Mouse (Mus musculus) urinary bladder, adult 2 months (tissue): ENCODE results near the gene Fth1. TPM values are rescaled to one million over a fixed set of nuclear protein-coding genes. Genes with fewer than 3 reads are reported as not detected.
"Not testable (repeated sequence)": the region's sequence is repeated elsewhere in the genome, so short reads cannot be mapped to it uniquely, and the experiment has no call there.

Experiments
- DNase-seq: peaks from one replicate; pipeline ENCODE4 v3.0.0; 2022; ENCODE audit warnings: low spot score
- polyA plus RNA-seq: library from polyadenylated mRNA; depleted of rRNA; stranded (reverse); fragments of >200 nt; gene quantifications from 2 replicates; pipeline ENCODE4 v1.2.3, GENCODE M21; 2012; rRNA removed

The Fth1 gene
- 2,402 and 3,491 TPM in 2 replicates for polyA plus RNA-seq

DNA sequence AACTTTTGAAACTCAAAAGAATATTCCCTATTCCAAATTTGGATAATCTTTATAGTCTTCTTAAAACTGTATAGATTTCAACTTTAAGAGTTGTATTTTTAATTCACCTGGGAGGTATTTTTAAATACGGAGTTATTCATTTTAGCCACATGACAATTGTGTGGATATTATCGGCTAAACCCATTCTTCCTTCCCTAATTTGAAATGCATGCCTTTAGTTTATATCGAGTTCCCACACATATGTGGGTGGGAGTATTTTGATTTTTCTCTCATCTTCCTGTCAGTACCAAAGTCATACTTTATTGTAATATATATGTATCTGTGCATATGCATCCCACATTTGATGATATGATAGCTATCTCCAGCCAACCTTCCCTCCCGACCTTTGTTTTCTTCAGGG, at the start of gene Fth1:
Gene Fth1 (plus strand): TSS at position 341 of the 400 bp plus-strand sequence.
- no peak for DNase-seq

DNA sequence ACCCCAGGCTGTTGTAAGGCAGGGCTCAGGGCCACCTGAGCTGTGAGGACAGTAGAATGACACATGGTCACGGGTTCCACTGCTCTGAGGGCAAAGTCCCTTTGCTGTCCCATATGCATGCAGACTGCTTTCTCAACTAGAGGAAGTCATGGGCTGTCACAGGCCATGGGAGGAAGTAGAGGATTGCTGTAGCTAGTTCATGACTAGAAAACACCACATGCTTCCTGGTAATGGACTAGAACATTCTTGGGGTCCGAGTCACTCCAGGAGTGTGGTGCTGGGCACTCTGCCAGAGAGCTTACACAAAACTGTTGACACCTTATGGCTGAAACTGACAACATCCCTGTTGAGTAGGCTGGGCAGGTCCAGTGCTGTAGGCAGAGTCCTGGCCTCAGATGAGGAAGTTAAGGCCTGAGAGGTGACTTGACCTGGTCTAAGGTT, 49.2 kb upstream of the Fth1 start:
- DNase-seq: not testable (repeated sequence)

DNA sequence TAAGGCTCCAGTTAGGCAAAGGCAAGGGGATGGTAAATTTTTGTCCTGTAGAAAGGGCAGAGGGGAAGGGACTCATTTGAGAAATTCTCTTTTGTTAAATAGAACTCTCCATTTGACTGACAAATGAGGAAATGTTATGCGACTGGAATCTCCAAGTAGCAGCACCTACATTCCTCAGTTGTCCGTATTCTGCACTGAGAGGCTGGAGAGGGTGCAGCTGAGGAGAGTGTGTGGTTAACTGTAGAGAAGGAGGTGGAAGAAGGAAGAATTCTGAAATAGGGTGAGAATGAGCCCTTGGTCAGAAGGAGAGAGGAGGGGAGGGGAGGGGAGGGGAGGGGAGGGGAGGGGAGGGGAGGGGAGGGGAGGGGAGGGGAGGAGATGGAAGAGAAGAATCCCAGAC, 46.5 kb upstream of the Fth1 start:
- DNase-seq: no peak

DNA sequence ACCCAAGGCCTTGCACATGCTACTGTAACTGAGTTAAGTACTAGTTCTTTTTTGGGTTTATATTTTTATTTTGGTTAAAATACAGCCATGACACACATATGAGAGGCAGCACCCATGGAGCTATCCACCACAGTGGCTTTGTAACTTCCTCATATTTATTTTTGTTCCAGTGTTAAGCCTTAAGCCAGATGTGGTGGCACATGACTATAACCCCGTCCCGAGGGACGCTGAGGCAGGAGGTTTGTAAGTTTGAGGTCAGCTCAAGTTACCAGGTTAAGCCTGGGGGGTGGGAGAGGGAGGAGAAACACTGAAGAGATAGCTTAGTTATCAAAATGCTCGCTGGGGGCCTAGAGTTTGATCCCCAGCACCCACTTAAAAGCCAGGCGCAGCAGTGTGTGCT, 43.8 kb upstream of the Fth1 start:
- no peak for DNase-seq

DNA sequence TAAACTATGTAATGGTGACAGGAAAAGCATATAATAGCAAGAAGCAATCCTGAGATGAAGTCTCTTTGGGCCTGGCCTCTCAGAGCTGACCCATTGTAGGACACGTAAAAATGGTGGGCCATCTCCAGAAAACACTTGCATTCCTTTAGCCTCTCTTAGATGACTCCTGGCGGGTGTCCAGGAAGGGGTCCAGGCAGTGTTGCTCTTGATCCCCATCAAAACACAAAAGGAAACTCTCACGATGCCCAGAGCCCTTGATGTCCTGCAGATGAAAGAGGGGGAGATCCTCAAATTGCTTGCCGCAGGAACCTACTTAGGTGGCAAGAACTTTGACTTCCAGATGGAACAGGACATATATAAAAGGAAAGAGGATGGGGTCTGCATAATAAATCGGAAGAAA, 43.0 kb upstream of the Fth1 start:
- DNase-seq: no peak

DNA sequence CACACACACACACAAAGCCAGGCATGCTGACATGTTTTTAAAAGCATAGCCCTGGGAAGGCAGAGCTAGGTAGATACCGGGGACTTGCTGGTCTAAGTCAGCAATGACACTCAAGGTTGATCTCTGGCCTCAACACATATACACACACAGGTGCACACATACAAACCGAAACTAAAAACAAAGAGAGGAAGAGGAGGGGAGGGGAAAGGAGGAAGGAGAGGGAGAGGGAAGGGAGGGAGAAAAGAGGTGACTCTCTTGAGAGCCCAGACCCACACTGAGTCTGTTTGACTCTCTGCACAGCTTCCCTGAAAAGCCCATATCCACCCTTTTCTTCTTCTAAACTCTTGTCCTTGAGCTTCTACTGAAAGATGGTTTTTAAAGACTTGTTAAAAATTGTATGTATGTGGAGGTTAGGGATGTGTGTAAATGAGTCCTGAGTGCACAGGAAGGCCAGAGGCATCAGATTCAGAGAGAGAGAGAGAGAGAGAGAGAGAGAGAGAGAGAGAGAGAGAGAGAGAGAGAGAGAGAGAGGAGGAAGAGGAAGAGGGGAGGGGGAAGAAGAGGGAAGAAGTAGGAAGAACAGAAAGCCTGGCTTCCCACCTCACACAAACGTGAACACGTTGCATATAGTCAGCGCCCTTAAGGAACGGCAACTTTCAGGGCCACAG, 42.1 kb upstream of the Fth1 start:
- DNase-seq: no peak

DNA sequence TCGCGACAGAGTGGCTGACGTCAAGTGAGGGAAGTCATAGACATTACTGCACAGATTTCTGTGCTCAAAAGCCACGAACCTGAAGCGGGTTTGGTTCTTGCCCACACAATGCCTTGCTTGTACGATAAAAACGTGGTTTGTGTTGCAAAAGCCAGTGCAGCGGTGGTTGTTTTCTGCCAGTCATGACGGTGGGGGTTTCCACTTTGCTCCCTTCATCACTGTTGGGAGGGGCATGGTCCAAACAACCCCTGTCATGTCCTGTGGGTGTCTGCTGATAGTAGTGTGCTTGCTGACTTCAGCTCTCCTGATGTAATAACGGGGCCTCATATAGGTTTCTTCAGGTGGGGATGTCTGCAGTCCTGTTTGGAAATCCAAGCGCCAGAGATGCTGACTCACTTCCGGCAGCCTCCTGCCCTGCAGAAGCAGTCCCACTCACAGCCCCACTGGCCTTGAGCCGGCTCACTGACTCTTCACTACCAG, 41.5 kb upstream of the Fth1 start:
- no peak for DNase-seq

DNA sequence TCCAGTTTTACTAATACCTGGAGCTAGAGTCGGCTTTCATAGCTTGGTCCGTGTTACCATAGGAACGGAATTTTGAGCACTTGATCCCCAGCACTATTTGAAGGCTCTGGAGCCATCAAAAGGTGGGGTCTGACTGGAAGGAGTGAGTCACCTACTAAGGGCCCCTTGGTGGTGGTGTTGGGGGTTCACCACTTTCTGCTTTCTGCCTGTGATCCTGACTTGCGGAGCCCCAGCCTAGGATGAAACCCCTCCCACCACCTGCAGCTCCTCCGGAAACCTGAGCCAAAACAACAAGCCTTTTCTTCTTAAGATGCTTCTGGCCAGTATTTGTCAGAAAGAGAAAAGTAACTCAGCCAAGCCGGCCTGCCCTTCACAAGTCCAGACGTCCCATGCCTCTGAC, 40.6 kb upstream of the Fth1 start:
- no peak for DNase-seq

DNA sequence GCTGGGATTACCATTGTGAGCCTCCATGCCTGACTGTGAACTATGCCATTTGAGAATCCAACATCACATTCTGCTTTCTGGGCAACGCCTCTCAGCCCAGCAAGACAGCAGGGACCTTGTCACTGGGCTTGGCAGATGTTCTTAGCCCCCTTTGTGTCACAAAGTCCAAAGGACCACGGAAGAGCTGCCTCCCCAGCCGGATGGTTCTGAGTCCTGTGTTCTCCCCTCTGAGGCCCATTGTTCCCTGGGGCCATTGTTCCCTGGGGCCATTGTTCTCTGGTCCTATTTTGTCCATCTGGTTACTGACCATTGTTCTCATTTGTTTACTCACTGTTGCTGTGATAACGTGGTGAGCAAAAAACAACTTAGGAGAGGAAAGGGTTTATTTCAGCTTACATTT, 39.5 kb upstream of the Fth1 start:
- DNase-seq: no peak

DNA sequence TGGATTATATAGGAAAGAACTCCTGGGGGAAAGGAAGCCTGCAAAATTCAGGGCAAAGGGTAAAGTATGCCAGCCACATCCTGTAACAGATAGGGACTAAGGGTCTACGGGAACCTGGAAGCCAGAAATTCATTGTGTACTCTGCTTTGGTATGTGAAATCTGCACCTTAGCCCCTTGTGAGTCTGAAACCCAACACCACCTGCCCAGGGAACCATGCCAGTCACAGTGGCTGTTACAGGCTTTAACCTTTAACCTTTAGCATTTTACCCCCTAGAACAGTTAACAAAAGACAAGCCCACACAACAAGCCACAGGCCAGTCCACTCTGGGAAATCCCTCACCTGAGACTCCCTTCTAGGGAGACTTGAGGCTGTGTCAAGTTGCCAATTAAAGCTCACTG, 38.6 kb upstream of the Fth1 start:
- DNase-seq: no peak

DNA sequence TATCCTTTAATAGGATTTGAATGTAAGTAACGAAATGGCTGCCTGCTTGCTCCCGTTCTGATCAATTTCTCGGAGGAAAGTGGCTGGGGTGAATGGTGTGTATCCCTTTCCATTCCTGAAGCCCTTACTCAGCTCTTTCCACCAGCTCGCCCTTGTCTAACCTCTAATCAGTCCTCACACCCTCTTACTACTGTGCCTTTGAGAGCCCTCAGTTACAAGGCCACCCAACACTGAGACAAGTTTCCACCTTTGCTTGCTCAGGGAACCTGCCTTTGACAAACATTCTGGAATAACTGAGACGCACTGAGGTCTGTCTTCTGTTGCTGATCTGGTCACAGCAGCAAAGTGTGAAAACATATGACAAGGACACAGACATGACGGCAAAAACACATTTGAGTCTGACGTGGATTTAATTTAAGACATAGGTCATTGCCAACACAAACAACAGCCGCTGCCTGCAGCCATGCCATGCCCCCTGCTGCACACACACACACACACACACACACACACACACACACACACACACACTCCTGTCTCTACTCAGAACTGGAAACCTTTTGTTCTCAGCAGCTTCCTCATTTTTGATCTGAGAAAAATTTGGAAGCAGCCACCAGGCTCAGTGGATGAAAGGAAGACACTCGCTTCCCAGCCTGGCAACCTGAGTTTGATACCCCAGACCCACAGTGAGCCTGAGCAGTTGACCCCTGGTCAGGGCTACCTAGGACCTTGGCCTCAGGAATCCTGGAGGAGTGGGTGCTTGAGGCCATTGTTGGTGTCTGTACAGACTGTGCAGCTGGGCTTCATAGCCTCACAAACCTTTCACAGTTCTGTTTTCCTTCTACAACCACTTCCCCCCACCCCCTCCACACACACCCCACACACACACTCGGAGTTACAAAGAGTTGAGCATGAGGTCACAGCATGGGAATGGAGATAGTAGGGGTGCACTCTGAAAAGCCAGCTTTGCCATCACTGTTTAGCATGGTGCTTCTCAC, 37.6 kb upstream of the Fth1 start:
- no peak for DNase-seq

DNA sequence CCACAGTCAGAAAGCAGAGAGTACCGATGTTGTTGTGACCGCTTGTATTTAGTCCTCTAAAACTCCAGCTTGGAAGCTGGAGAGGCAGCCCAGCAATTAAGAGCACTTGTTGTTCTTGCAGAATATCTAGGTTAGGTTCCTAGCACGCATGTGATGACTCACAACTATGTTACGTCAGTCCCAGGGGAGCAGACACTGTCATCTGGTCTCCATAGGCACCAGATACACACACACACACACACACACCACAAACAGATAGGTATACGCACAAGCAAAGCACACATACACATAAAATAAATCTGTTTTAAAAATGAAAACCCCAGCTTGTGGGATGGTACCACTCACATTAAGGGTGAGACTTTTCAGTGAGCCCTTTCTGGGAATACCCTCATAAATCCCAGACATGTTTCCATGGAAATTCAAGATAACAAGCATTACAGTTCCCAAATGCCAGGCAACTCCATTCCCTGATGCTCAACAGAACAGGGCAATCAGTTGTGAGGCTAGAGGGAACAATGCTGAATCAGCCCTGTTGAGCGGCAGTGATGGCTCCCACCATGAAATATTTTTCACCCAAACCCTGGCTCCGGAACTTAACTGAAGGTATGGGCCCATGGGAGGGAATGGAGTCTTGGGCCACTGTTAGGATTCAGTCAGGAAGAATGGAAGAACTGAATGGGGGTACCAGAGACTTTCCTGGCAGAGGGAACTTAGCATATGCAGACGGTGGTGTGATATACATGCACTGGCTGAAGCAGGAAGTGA, 34.4 kb upstream of the Fth1 start:
- DNase-seq: no peak

DNA sequence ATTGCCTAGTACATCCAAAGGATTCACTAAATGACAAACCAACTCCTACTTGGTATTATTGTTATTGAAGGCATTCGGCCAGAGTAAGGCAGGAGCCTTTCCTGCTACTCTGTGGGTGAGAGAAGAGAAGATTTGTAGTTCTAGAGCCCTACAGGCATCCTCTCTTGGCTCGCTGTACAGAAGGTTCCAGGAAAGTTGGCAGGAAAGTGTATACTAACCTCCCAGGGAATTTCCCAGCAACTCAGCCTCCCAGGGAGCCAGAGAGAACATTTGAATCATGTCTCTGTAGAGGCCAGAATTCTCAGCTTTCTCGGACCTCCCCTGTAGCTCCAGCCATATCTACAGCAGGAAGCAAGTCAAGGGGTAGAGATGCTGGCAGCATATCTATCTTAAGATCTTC, 33.4 kb upstream of the Fth1 start:
- DNase-seq: no peak

DNA sequence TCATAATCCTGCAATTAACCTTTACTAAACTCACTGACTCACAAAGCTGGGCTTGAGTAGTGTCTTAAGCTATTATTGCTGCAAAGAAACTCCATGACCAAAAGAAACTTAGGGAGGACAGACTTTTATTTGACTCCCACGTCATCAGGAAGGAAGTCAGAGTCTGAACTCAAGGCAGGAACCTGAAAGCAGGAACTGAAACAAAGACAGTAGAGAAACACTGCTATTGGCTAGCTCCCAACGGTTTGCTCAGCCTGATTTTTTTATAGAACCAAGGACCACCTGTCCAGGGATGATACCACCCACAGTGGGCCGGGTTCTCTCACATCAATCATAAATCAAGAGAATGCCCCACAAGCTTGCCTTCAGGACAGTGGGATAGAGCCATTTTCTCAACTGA, 28.0 kb upstream of the Fth1 start:
- DNase-seq: no peak

DNA sequence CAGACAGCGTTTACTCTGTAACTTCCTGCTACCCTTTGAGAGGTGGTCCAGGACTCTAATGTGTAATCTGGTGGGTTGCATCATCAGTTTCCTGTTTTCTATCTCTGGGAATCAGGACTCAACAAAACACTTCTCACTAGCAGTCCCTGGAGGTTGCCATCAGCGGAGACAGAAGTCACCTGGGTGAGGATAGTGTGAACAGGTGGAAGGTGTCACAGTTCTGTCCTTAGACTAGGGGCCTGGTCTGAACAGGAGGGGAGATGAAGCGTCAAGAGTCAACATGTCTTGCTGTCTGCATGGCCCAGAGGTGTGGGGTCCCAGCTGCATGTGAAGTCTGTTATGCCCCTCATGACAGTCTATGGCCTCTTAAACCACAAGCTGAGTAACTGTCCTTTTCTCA, 27.5 kb upstream of the Fth1 start:
- DNase-seq: no peak

DNA sequence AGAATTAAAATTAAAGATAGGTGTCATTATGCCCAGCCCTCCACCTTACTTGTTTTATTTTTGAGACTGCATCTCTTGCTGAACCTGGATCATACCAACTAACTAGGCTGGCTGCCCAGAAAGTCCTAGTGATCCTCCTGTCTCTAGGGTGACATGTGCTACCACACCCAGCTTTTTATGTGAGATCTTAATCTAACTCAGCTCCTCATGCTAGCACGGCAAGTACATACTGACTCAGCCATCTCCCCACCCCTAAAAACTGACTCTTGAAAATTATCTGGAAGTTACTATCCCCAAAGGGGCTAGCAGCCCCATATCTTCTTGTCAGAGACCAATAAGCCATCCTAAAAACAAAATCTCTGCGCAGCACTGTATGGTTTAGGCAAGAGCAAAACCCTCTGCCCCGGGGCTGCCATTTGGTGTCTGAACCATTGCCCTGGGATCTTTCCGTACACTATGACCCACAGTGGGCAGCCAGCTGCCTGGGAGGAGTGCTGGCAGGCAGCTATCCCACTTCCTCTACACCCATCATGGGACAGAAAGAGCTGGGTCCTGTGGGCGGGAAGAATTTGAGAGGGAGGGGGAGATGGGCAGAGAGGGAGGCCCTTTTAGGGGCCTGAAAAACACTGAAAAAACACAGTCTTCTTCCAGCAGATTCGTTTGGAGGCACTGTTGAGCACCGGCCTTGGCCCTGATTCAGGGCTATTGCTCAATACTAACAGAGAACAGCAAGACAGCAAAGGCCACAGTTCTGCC, 26.2 kb upstream of the Fth1 start:
- peak; percentile 63 for DNase-seq

DNA sequence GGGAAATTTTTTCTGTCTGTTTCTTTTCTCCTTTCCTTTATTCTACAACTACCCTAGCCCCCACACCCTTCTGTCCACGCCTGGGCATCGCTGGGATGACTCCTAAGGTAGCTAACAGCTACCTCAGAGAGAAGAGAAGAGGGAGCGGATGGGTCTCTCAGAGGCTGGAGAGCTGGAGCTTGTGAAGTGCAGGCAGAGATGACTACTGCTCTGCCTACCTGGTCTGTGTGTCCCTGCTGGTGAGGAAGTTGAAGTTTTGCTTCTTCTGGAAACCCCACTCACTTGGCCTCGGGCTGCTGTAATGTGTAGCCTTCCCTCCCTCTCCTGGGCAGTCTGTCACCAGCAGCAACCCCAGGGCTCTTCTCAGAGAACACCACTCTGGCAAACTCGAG, 25.6 kb upstream of the Fth1 start:
- DNase-seq: no peak

DNA sequence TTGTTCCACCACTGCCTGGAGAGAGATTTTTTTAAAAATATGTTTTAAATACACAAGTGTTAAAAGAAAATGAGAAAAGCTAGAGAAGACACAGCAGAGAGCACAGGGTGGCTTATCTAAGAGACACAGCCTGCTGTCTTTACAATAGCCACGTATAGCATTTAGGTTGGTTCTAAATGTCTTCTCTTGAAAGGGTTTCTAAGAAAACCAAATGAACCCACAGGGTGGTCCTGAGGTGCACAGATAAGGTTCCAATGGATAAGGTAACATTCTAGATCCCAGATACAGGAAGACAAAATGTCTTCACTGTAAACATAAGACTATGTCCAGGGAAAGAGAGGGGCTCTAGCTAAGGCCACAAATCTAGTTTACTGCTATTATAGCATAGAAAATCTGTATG, 25.0 kb upstream of the Fth1 start:
- DNase-seq: no peak

DNA sequence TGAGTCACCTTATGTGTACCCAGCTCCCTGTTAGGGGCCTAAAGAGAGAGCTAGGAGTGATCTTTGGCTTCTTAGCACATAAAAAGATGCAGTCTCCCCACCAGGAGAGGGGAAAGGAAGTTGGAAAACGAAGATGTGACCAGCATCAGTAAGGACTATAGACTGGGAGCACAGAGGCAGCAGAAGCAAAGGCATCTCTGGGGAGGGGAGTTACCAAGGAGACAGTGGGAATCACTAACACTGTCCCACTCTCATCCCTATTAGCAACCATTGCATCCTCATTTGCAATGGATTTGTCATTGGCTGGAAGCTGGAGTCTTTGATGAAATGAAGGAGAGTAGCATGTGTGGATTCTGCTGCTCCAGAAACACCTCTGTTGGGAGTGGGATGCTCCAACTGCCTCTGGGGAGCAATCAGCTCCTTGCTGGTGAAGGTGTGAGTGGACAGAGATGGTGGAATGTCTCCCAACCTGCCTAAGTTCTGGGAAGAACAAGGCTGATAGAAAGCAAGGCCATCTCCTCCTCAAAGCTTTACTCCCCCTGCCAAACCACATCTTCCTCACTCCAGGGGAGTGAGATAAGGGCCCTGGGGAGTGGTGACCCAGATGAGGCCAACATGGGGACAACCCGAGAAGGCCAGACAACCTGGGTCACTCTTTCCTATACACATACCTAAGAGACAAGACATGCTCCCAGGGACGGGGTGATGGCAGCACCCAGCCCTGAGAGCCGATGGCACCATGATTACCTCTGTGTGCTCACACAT, 23.6 kb upstream of the Fth1 start:
- DNase-seq: no peak

DNA sequence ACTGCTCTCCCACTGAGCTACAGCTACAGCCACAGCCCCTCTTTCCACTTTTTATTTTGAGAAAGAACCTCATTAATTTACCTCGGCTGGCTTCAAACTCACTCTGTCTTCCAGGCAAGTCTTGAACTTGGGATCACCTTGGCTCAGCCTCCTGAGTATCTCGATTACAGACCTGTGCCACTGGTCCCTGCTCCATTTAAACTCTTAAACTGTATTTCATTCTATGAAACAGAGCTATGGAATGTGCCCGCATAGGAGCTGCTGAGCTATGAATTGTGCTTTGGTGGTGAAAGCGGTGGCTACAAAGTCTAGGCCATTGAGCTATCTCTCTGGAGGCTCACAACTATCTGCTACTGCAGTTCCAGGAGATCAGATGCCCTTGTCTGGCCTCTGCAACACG, 22.4 kb upstream of the Fth1 start:
- DNase-seq: no peak

DNA sequence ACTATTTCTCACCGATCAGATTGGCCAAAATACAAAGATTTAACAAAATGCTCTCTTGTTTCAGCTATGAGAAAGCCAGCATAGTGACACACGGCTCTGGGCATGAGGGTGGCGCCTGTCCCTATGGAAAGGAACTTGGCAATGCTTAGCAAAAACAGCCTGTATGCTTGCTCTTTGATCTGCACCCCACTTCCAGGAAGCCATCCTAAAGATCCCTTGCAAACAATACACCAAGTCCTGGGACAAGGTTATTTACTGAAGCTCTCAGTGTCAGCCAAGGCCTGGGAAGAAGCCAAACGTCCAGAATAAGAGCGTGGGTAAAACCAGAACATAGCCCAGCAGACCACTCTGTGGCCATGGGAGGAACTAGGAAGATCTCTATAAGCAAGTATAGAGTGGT, 19.6 kb upstream of the Fth1 start:
- DNase-seq: no peak
